Mouse (Mus musculus) ES-Bruce4 (cell line): Measurements from ENCODE around the gene Churc1. TPM values are rescaled to one million over a fixed set of nuclear protein-coding genes. Genes with fewer than 3 reads are reported as not detected.

ENCODE experiments used
- H3K27ac ChIP-seq: 2 replicates; pipeline ENCODE4 v1.5.1; 2012; ENCODE audit warnings: low read length, inconsistent platforms; ENCODE audit not compliant: insufficient read depth
- H3K27me3 ChIP-seq: 2 replicates; pipeline ENCODE4 v1.6.1; 2012; ENCODE audit warnings: mild to moderate bottlenecking, low read length, inconsistent platforms; ENCODE audit not compliant: control insufficient read depth, poor library complexity, insufficient read depth, severe bottlenecking
- H3K36me3 ChIP-seq: 2 replicates; pipeline ENCODE4 v1.6.1; 2012; ENCODE audit warnings: inconsistent platforms, mild to moderate bottlenecking, low read length, moderate library complexity; ENCODE audit not compliant: control insufficient read depth, poor library complexity, insufficient read depth, severe bottlenecking
- H3K4me1 ChIP-seq: one replicate; pipeline ENCODE4 v1.8.1; 2011; ENCODE audit warnings: low read length; ENCODE audit not compliant: control insufficient read depth, insufficient read depth
- H3K4me3 ChIP-seq: 2 replicates; pipeline ENCODE4 v1.5.1; 2011; ENCODE audit warnings: low read depth, mild to moderate bottlenecking, low read length
- H3K9ac ChIP-seq: 2 replicates; pipeline ENCODE4 v1.6.1; 2012; ENCODE audit warnings: low read depth, mild to moderate bottlenecking, inconsistent platforms; ENCODE audit not compliant: poor library complexity, severe bottlenecking
- H3K9me3 ChIP-seq: replicated peaks from 2 replicates; pipeline ENCODE4 v1.6.1; 2012; ENCODE audit warnings: mild to moderate bottlenecking, low read length, inconsistent platforms; ENCODE audit not compliant: control insufficient read depth, poor library complexity, insufficient read depth, severe bottlenecking
- CTCF ChIP-seq: IDR thresholded peaks from one replicate; pipeline ENCODE4 v1.8.1; 2011; ENCODE audit warnings: low read depth, low read length
- EP300 ChIP-seq: IDR thresholded peaks from 2 replicates; pipeline ENCODE4 v1.6.1; 2011; ENCODE audit warnings: low read depth, low read length; ENCODE audit not compliant: insufficient read depth
- POLR2A ChIP-seq: IDR thresholded peaks from one replicate; pipeline ENCODE4 v1.8.1; 2011; ENCODE audit warnings: low read length; ENCODE audit not compliant: insufficient read depth
- polyA plus RNA-seq: library from polyadenylated mRNA; stranded (reverse); fragments of >200 nt; gene quantifications from 2 replicates; pipeline ENCODE4 v1.2.4, GENCODE M21; 2011; ENCODE audit warnings: low read depth; ENCODE audit not compliant: missing spikeins, insufficient read depth, insufficient read length

The Churc1 gene
- polyA plus RNA-seq, result 30.4 and 30.7 TPM in 2 replicates

GRCm38 (mm10) chr12:76765354-76765851, at the start of gene Churc1, which contains the start of gene Fntb:
Gene Churc1, plus strand, starts transcription at chr12:76765538.
Gene Fntb, plus strand, starts transcription at chr12:76765589.
- Histone ChIP-seq H3K4me3 (peak within 1 kb of the TSS; percentile 83), H3K4me1 (no peaks in the 10 kb centered on the region), H3K9me3 (no peaks in the 10 kb centered on the region), H3K36me3 (no peaks in the 10 kb centered on the region), H3K27ac (no peak within 1 kb of the TSS), H3K9ac (peak within 1 kb of the TSS; percentile 35), H3K27me3 (no peaks in the 10 kb centered on the region)
- no peak for TF ChIP-seq CTCF
- TF ChIP-seq POLR2A, result no peak
- TF ChIP-seq EP300, result no peak

- no peak overlapping the region for H3K4me3 ChIP-seq
- H3K4me1 ChIP-seq, result no peaks in the 10 kb centered on the region
- H3K27me3 ChIP-seq, result no peaks in the 10 kb centered on the region
- TF ChIP-seq EP300 (no peak), POLR2A (no peak), CTCF (no peak)
- no peak overlapping the region for H3K27ac ChIP-seq
- H3K36me3 ChIP-seq, result no peaks in the 10 kb centered on the region
- H3K9ac ChIP-seq, result no peak overlapping the region
- H3K9me3 ChIP-seq, result no peaks in the 10 kb centered on the region
Measured at GRCm38 (mm10) chr12:76718384-76718783, 47.0 kb upstream of the Churc1 start.

GRCm38 (mm10) chr12:76720572-76720971, 44.8 kb upstream of the Churc1 start:
- H3K27me3 ChIP-seq, result no peaks in the 10 kb centered on the region
- no peaks in the 10 kb centered on the region for H3K36me3 ChIP-seq
- TF ChIP-seq CTCF (no peak), POLR2A (no peak), EP300 (no peak)
- no peak overlapping the region for H3K27ac ChIP-seq
- no peak overlapping the region for H3K4me3 ChIP-seq
- no peak overlapping the region for H3K9ac ChIP-seq
- H3K4me1 ChIP-seq, result no peaks in the 10 kb centered on the region
- no peaks in the 10 kb centered on the region for H3K9me3 ChIP-seq

- TF ChIP-seq POLR2A, result no peak
- TF ChIP-seq EP300, result no peak
- no peak for TF ChIP-seq CTCF
- Histone ChIP-seq H3K9me3 (no peaks in the 10 kb centered on the region), H3K4me1 (no peaks in the 10 kb centered on the region), H3K36me3 (no peaks in the 10 kb centered on the region), H3K9ac (no peak overlapping the region), H3K4me3 (no peak overlapping the region), H3K27ac (no peak overlapping the region), H3K27me3 (no peaks in the 10 kb centered on the region)
Measured at GRCm38 (mm10) chr12:76722026-76722425, 43.3 kb upstream of the Churc1 start.

GRCm38 (mm10) chr12:76727955-76728354, 37.4 kb upstream of the Churc1 start:
- Histone ChIP-seq H3K9ac (no peak overlapping the region), H3K27ac (no peak overlapping the region), H3K4me1 (no peaks in the 10 kb centered on the region), H3K4me3 (no peak overlapping the region), H3K9me3 (peaks cover 6% of the 10 kb centered on the region; the same call in 1 of the 2 replicates), H3K36me3 (no peaks in the 10 kb centered on the region), H3K27me3 (no peaks in the 10 kb centered on the region; the same call in 1 of the 2 replicates)
- no peak for TF ChIP-seq POLR2A
- no peak for TF ChIP-seq EP300
- no peak for TF ChIP-seq CTCF

- Histone ChIP-seq H3K4me1 (no peaks in the 10 kb centered on the region), H3K9me3 (peaks cover 9% of the 10 kb centered on the region; the same call in 1 of the 2 replicates), H3K36me3 (no peaks in the 10 kb centered on the region), H3K27ac (no peak overlapping the region), H3K4me3 (no peak overlapping the region), H3K9ac (no peak overlapping the region), H3K27me3 (no peaks in the 10 kb centered on the region)
- TF ChIP-seq EP300 (no peak), CTCF (no peak), POLR2A (no peak)
Measured at GRCm38 (mm10) chr12:76750866-76751459, 14.4 kb upstream of the Churc1 start.
